Mouse (Mus musculus) cerebellum, postnatal 4 days (tissue): ENCODE data around the gene Cela3b.
A peak's percentile ranks its signal among the peaks of the same experiment; 100 is the strongest.

ENCODE experiments used
- DNase-seq, 2 experiments: peaks; one replicate each; pipeline ENCODE4 v3.0.0; 2022; ENCODE audit warnings: low spot score in 2 of 2, mixed read lengths in 1 of 2

The Cela3b gene

DNA sequence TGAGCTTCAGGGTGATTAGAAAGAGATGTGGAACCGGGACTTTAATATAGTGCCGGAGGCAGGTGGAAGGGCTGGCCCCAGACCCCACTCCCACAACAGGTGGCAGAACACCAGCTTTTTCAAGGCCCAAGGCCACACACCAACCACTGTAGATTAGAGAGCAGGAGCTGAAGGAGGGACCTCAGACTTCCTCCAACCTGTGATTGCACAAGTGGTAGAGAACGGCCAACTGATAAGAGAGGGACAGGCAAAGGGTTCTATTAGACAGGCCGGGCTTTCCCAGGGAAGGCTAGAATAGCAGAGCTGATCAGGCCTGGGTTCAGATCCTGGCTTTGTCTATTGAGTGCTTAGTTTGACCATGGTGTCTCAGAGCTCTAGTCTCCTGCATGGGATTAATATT lies at the start of gene Cela3b:
Cela3b (minus strand) TSS at position 39 of the 400 bp plus-strand sequence.
- DNase-seq, result no peak

DNA sequence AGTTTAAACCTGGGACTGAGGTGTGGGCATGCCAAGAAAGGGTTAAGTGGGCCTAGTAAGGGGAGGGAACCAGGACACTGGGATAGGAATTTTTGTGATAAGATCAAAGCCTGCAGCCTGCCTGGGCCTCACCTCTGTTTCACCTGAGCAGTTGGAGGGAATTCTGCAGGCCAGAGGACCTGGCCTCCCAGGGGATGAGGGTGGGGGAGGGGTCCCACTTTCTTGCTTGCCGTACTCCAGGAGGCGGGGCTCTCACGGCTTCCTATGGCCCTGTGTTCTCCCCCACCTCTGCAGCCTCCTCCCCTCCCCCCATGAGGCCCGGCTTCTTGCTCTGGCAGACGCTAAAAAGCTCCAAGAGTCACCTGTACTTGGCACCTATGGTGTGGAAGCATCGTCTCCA lies 49.4 kb upstream of the Cela3b start:
- no peak for DNase-seq

DNA sequence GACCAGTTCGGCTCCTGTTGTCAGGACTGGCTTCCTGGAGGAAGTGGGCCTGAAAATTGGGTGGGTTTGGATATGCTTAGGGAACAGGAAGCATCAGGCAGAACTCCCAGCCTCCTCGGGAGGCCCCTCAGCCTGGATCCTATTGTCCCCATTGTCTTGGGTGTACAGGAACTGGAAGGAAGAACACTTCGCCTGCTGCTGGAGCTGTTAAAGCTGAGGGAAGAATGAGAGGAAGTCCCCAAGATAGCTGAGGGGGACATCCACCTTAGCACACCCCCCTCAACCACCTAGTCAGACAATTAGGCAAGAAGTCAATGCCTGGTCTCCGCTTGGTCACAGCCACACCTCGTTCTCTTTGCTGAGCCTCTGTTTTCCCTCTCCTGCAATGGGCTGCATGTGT lies 48.0 kb upstream of the Cela3b start:
- no peak for DNase-seq

DNA sequence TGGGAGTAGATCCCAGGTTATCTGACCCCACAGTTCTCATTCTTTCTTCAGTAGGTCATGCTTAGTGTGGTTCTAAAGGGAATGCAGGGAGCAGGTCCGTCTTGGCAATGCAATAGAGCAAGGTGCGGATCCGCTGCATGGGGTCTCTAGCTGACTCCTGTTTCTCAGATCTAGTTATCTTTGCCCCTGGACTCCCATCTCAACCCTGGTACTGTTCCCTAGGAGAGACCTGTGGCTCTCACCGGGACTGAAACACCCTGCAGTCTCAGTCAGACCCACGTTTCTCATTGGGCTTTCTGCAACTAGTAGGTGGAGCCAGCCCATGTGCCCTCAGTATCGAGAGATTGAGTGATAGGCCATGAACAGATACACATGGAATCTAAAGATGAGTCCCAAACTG lies 47.3 kb upstream of the Cela3b start:
- DNase-seq, result no peak

DNA sequence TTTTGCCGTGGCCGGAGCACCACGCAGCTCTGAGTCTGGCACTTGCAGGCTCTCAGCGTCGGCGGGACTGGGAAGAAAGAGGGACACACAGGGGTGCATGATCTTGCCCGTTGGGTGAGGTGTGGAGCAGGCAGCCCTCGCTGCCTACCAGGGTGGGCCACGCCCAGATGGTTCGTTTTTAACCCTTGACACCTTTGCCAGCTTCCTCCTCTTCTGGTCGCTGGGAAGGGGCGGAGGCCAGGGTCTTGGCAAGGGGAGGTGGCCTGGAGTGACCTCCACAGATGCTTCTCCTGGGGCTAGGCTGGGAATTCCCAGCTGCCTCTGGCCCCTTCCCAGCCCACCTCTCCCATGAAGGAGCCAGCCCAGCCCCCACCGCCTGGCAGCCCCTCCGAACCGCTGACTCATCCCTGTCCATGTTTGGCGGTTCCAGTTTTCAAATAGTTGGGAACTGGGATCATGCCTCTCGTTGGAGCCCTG lies 46.5 kb upstream of the Cela3b start:
- no peak for DNase-seq

DNA sequence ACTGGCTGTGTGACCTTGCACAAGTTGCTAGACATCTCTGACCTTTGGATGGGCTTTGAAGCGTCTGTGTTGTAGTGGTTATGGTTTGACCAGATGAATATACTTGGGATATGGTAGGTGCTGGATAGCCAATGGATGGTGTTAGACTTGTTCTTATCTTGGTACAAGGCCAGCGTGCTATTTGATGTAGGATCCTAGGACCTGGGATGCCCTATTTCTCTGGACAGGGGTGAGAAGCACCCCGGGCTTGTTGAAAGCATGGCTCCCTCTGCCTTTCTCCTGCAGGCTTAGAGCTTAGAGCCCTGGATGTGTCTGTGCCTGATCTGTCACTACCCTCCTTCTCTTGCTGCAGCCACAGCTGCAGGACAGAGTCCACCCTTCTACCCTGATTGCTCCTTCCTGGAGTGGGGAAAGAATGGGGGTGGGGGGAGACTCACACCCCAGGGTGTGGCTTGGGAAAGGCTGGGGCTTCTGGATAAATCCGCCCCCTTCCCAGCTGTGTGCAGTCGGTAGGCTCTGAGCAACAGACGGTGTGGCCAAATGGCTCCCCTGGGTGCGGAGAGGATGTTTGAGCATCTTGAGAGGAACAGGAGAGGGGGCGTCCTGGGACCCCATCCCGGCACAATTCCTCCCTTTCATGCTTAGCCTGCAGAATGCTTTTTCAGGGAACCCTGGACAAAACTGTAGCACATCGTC lies 45.9 kb upstream of the Cela3b start:
- DNase-seq, result no peak

DNA sequence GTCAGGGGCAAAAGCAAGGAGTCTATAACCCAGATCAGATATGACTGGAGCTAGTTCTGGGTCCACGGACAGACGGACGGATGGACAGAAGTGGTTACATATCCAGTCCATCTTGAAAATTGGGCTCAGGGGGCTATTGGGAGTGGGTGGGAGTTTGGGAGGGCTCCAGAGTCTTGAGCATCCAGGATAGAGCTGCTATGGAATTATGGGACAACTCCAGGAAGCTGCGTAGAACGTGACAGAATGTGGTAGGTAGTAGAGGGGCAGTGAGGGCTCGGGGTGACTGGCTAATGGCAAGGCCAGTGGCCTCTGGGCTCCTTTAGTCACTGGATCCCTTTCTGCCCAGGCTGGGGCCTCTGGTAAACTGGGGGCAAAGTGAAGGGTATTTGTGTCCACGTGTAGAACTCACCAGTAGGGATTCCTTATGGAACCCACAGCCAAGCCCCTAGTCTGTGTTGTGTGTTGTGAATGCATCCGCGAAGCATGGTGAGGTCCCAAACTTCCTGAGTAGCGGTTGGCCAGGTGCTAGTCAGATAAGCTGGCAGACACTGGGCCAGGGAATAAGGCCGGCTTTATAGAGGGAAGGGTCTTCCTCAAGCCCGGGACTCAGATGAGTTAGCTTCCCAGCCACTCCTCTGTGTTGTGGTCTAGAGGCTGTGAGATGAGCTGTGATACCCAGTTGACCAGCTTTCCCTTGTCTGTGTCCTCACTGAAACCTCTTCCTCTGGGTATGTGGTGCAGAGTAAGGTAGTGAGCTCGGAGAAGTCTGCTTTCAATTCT lies 45.1 kb upstream of the Cela3b start:
- no peak for DNase-seq

DNA sequence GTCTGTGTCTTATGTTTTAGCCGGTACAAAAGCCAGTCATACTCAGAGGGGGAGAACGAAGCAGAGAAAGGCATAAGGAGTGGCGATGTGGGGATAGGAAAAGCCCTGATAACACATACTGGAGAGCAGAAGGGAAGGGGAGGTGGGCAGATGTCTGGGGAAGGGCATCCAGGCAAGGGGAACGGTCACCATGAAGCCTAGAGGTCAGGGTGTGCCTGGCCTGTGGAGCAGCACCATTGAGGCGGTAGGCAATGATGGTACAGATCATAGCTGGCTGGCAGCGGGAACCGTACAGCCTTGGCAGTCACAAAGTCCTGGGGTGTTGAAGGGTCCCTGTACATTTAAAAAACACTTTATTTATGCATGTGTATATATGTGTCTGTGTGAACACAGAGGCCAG lies 44.4 kb upstream of the Cela3b start:
- DNase-seq, result no peak

DNA sequence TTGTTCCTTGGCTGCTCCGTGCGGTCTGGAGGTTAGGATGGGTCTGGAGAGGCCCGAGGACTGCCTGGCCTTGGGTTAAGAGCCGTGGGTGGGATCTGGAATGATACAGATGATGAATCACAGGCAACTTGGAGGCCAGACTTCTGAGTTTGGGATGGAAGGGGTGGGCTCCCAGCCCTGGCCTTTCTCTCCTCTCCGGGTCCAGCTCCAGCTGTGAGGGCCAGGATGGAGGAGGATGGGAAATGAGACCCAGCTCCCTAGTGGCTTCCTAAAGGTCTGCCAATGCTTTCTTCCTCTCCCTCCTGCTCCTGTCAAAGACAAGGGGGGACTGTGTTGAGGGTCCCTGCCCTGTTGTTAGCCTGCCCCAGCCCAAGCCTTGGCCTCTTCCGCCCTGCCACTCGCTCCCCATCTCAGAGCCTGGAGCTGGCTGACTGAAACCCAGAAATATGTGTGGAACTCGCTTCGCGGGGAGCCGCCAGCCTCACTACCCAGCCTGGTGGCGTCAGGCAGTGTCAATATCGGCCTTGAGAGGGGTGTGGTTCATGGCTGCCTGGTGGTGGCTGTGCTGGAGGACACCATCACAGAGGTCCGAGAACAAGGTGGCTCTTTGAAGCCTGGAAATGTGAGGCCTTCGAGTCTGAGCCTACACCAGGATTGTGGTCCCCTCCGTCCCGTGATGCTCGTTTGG lies 43.5 kb upstream of the Cela3b start:
- DNase-seq, result no peak

DNA sequence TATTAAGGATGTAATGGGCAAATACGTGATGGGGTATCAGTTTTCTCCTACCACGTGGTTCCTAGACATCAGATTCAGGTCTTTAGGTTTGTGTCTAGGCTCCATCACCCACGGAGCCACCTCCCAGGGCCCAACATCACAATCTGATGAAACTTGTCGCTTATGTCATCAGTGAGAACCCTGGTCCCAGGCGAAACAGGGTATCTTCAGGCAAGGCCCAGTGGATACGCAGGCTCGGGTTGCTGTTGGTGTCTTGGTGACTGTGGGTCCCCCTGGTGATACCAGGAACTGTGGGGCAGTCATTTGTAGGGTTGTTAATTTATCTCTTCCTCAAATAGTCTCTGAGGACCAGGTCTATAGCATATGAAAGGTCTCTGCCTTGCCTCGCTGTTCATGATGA lies 42.9 kb upstream of the Cela3b start:
- DNase-seq, result no peak

DNA sequence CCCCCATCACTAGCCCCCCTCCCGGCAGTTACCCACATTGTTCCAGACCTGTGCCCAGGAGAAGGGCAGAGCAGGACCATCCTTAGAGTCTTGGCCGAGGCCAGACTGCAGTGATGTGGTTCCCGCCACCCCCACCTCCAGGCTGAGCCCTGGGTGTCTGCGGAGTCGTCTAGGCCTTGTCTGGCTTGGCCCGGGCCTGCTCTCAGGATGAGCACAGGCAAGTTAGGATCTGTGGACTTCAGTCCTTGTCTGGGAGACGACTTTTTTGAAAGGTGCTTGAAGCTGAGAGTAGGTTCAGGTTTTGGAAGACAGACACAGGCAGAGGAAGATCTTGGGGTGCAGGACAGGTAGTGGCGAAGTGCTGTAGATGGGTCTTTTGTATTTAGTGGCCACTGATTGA lies 41.0 kb upstream of the Cela3b start:
- no peak for DNase-seq

DNA sequence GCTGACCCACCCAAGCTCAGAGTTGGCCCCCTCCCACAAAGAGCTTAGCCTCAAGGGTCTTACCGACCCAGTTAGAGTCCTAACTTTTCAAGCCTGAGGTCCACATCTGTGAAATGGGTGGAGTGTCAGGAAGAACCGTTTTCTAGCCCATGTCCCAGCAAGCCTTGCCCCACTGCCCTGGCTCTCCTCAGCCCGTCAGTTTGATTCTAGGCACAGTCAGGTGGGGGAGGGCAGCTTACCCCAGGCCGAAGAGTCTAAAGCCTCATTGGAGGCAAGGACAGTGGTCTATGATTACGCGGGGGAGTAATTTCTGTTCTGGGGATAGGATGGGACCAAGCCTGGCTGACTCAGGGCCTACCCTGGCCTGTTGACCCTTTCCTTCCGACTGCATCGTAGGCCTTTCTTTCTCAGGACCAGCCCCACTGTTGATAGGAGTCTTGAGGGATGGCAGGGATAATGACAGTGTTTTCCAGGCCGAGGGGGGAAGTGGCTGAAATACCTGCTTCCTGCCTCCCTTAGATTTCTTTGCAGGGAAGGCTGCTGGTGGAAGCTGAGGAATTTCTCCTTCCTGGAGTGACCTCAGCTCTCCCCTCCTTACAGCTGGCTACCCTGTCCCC lies 40.5 kb upstream of the Cela3b start:
- DNase-seq, result no peak

DNA sequence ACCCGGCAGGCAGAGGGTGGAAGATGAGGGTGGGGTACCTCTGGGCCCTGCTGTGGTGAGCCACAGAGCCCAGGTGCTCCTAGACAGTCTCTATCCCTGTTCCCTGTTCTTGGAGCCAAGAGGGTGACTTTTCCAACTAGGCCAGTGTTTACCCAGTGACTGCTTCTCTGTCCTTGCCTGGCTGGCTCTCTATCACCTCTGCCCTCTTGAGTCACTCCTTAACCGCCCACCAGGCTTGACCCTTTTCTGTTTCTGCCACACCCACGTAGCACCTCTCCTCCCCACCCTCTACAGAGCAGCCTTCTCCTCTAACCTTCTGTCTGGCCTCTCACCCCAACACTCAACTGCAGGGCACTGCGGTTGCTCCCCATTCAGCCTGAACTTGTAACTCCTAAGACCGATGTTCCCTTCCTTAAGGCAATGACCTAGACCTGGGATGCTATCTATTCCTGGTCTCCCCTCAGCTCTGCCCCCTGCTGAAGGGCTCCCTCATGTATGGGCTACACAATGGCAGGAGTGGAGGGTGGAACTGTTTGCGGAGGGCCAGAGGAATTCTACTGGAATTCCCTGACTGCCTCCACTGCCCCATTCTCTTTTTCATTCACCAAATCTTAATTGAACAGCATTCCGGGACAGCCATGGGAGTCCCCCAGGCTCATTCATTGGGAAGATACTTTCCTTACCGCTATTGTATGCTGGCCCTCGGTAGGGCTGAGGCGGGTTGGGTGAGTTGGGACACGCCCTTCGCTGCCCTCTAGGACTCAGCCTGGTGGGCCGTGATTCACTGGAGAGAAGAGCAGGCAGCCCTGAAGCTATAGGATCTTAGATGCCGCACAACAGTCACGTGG lies 39.7 kb upstream of the Cela3b start:
- DNase-seq, result no peak

DNA sequence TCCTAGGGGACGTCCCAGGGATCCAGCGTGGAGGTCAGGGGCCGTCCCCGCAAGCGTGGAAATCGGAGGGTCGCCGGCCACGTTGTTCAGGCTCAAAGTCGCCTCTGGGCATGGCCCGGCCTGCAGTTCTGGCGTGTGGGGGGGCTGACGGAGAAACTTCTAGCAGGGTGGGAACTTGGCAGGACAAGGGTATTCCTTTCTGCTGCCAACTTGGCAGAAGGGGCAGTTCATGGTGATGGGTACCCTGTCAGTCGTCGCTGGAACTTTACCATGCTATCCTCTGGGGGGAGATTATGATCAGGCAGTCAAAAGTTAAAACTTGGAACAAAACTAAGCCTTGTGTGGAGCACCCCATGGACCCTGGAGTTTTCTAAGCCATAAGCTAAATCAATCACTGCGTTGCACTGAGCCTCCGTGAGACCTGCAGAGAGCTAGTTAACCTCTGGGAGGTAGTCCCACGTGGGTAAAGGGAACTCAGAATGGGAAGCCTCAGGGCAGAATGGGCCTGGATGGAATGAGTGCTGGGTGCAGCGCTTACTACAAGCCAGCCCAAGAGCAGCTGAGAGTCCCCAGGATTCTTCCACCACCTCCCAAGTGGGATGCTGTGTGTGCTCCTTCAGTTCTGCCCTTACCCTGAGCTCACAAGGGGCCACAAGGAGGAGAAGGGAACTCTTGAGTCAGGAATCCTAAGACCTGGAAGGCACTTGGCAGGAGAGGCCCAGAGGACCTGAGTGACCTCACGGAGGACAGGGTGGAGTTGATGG lies 38.9 kb upstream of the Cela3b start:
- DNase-seq, result peak in 1 of 2 experiments; percentile 55

DNA sequence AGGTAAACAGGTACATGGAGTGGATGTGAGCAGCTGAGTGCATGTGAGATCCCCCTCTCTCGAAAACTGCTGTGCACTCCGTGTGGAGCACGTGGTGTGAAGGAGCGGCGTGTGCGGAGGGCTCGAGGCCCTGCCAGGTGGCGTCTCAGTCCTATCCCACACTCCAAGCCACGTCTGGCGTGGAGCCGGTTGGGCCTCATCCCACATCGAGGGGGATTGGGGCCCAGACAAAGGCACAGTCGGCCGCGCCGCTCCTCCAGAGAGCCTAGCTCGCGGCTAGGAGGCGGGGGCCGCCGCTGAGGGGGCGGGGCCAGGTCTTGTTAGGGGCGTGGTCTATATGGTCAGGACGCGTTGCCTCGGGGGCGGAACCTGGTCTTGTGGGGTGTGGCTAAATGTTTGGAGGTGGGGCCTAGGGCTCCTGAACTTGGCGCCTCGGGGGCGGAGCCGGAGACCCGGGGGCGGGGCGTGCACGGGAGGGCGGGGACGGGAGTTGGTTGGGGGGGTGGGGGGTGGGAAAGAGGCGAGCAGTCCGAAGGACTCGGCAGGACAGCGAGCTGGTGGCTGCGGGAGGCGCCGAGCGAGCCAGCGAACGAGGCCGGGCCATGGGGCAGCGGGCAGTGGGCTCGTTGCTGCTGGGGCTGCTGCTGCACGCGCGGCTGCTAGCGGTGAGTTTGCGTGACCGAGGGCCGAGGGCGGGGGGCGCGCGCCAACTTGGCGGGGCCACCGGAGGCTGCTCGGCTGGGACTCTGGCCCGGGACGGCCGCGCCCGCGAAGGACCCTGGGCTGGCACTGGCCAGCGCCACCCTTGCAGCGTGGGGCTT lies 38.1 kb upstream of the Cela3b start, which contains the start of gene Hspg2:
Hspg2 (plus strand) TSS at position 510 of the 821 bp plus-strand sequence.
- peak; percentile 87 to 92 for DNase-seq

DNA sequence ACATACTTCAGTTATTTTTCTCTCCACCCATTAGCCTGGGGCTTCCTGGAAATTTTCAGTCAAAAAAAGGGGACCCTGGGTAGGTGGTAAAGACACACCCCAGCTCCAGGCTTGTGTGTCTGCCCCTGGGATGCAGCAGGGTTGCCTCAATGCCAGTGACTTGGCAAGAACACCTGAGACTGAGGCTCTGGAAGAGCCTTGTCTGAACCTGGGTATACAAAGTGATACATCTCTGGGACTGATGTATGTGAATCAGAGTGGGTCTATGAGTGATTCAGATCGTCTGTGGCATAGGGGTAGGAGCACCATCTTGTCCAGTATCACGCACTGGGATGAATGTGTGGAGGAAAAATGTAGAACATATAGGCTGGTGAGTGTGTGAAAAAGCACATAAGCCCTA lies 37.2 kb upstream of the Cela3b start:
- no peak for DNase-seq

DNA sequence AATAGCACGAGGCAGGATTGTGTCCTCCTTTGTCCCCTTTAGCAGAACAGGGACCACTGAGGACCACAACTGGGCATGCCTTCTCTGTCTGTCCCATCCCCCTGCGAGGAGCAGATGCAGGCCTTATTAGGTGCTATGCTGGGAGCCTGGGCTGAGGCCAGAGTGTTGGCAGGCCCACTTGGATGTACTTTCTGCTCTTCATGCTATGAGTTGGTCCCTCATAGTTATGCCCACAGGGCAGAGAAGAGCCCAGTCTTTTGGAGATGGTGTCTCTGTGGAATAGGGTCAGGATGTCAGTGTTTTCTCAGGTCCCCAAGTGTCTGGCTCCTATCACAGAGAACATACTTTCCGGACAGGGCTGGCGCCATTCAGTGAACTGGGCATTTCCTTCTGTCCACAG lies 36.7 kb upstream of the Cela3b start:
- DNase-seq, result no peak

DNA sequence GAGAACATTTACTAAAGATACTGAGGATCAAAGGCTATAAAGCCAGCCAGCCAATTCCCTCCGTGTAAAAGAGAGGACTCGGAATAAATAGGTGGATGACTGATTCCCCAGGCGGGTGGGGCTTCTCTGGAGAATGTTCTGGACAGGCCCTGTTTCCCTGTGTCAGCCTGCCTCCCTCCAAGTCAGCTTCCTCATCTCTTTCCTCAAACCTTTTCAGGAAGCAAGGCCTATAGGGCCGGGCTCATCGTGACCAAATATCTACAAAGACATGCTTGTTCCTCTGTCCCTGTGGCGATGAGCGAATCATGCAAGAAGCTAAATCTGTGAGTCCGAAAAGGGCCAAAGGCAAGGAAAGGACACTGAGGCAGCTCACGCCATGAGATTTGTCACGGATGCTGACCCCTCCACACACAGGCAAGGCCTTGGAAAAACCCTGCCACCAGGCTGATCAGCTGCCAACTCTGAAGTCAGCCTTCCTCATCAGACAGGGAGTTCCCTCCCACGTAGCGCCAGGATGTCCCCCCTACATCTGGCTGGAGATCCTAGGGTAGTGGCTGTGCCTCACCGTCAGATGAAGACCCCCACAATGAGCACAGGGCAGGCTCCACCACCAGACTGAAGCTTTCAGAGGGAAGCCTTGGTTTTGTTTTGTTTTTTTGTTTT lies 34.9 kb upstream of the Cela3b start:
- DNase-seq, result no peak
